Mouse (Mus musculus): ENCODE results near the gene Pycard. TPM values are rescaled to one million over a fixed set of nuclear protein-coding genes. Genes with fewer than 3 reads are reported as not detected.
A peak's percentile ranks its signal among the peaks of the same experiment; 100 is the strongest.
"Not testable (repeated sequence)": the region's sequence is repeated elsewhere in the genome, so short reads cannot be mapped to it uniquely, and the experiment has no call there.

The Pycard gene
- 1 to 10 TPM; 5.6 to 8.0 TPM for total RNA-seq (2021)
- long read RNA-seq, experiment 1, transcript Pycard-201 (3 exons, 3,800 nt): major isoform, 17 of 17 reads
- long read RNA-seq, experiment 1, partial matches to known transcripts: 0 of 17 reads
- long read RNA-seq, experiment 1, other reads (novel, unspliced or antisense): 0 of 17 reads
- long read RNA-seq, experiment 2, transcript Pycard-201 (3 exons, 3,800 nt): major isoform, 14 of 15 reads
- long read RNA-seq, experiment 2, partial matches to known transcripts: 0 of 15 reads
- long read RNA-seq, experiment 2, other reads (novel, unspliced or antisense): 1 of 15 reads

- DNase-seq: peak; percentile 60
These were observed at the start of gene Pycard for GRCm38 (mm10) chr7:127993341-127993977. Pycard (minus strand) TSS chr7:127993867.

DNA sequence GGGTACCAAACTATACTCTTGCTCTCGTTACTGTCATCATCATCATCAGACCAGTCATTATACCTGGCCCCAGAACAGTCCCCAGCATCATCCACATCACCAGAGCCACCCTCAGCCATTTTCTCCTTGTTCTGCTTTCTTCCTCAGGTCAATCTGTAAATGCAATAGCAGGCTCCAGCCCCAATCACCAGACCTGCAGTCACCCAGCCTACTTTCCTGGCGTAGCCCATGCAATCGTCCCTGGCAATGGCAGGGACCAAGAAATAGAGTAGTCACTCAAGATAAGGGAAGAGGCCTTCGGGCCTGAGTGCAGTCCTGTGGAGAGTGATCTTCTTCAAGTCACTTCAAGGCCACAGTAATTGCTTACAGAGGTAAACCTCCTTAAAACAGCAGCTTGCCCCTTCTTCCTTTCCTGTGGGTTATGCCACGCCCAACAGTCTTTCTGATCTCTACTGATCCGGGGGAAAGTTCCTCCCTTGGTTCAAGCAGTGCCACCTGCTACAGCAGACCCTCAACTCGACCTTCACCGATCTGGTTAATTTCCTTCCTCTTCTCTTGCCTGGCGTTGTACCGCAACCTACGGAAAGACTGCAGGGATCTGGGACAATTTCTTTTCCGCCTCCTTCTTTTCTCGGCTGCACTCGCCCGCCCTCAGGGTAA, 48.6 kb upstream of the Pycard start:
- DNase-seq: not testable (repeated sequence)

DNA sequence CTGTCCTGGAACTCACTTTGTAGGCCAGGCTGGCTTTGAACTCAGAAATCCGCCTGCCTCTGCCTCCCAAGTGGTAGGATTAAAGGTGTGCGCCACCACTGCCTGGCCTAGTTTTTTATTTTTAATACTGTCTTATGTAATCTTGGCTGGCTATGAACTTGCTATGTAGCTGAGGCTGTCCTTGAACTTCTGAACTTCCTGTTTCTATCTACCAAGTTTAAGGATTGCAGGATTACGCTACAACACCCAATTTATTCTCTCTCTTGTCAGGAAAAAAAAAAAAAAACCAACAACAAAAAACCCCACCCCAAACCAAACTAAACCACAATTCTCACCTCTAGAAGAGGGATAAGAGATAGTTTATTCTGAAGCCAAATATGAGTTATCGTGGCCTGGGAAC, 39.9 kb upstream of the Pycard start:
- DNase-seq: no peak

GRCm38 (mm10) chr7:128032989-128033293, 39.3 kb upstream of the Pycard start:
- DNase-seq: no peak

- no peak for DNase-seq
These were observed 38.8 kb upstream of the Pycard start for GRCm38 (mm10) chr7:128032290-128032988.

- DNase-seq: peak; percentile 40
These were observed 37.8 kb upstream of the Pycard start for GRCm38 (mm10) chr7:128031403-128031976.

DNA sequence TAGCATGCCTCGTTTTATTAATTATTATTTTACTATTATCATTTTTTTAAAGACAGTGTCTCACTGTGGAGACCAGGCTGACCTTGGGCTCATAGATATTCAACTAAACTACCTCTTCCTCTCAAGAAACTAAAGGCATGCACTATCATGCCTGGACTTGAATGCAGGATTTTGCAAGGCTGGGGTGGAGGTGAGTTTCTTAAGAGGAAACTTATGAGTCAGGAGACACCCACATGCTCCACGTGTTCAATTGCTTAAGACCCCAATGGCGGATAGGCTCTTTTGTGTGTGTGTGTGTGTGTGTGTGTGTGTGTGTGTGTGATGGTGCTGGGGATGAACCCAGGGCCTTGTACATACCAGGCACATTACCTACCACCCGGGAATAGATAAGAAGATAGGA, 31.7 kb upstream of the Pycard start:
- no peak for DNase-seq

- DNase-seq: no peak
These were observed 31.3 kb upstream of the Pycard start for GRCm38 (mm10) chr7:128024932-128025331.

DNA sequence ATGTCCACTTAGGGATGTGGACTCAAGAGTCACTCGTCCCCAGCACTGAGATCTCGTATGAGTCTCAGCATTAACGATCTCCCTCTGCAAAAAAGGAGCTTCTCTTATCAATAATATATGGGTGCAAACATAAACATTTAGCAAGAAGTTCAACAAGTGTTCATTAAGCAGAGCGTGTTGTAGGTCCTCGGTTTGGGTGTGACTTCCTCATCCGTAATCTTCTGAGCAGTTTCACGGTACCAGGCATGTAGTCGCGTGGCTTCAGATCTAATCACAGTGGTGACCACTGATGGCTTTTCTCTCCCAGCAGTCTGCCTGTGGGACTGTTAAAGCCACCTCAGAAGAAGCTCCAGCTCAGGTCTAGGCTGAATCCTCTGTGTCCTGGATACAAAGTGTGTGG, 30.7 kb upstream of the Pycard start:
- no peak for DNase-seq

DNA sequence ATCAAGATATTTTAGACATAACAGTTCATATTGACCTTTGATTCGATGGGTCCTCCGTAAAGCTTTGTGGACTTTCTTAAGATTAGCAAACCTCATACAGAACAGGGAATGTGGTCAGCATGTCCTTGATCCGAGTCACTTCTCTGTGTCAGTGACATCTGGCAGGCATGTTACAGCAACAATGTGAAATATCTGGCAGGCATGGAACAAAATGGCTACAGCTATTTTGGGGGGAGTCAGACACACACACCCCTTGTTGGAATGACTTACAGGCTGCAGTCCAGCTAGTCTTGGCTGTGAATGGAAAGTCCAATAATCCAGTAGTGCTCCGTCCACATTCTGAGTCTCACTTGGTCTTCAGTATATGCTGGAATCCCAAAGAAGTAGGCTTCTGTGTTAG, 29.9 kb upstream of the Pycard start:
- no peak for DNase-seq

- DNase-seq: no peak
These were observed 29.3 kb upstream of the Pycard start for GRCm38 (mm10) chr7:128022974-128023373.

DNA sequence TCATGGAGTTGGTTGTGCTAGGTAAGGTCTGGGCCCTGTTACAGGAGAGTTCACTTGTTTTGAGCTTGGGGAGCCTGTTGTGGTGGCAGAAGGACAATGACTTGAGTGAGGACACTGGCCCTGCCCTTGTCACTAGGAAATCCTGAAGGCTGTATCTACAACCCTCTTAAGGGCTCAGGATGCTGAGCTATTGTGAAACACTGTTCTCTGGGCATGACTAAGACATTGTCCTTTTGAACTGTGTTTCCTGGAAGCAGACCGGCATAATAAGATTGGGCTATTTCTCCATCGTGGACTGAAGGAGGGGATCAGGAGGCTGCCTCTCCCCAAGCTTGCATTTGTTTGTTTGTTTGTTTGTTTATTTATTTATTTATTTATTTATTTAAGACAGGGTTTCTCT, 25.5 kb upstream of the Pycard start:
- no peak for DNase-seq

GRCm38 (mm10) chr7:128018275-128018674, 24.6 kb upstream of the Pycard start:
- DNase-seq: no peak

GRCm38 (mm10) chr7:128016650-128017049, 23.0 kb upstream of the Pycard start:
- no peak for DNase-seq

DNA sequence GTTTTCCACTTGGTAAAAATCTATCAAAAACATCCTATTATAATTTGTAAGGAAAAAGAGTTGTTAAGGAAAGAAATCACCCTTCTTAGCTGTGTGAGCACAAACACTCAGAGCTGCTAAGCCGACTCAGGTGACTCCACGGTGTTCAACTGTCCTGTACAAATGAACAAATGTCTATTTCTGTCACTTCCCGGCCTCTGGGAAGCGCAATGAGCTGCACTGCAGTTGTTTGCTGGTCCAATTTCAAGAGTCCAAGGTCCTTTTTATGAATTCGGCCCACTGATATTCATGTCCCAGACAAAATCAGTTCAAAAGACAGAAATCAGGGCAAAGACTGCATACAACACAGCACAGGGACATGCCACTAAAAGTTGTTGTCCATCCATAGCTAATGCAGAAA, 22.5 kb upstream of the Pycard start:
- DNase-seq: not testable (repeated sequence)

DNA sequence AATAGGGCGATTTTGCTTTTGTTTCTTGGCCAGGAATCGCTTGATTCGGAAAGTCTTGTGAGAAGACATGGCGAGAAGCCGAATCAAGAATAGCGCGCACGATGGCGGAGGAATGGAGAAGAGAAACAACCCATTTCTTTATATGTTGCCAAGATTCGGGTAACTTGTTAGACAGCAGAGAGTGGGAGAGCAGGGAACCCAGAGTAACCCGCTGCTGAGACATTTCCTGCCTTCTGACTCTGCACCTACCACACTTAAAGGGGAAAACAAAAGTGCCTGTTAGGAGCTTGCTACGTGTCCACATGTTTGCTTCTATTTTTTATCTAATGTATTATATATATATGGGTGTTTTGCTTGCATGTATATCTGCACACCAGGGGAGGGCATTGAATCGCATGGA, 19.4 kb upstream of the Pycard start:
- DNase-seq: no peak

DNA sequence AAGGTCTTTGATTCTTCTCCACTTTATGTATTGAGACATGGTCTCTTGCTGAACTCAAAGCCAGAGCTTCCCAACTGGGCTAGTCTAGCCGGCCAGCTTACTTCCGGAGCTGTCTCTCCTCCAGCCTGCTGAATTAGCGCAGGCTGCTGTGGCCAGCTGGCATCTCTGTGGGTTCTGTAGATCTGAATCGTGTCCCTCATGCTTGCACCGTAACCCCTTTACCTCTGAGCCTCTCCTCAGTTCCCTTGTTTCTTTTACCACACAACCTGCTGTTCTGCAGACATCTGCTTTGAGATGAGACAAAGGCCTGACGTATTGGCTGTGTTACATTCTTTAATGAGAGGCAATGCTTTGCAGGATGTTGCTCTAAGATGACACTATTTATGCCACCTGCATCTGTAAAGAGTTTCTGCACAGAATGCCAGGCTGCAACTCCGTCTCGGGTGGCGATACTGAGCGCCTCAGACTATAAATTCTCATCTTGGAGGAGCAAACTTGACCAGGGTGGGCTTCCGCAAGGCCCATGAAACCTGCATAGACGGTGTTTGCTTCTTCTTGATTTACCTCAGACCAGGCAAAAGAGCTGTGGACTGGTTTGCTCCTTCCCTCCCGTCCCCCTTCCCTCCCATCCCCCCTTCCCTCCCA, 18.6 kb upstream of the Pycard start:
- DNase-seq: no peak

- DNase-seq: no peak
These were observed 16.2 kb upstream of the Pycard start for GRCm38 (mm10) chr7:128009715-128010340.

DNA sequence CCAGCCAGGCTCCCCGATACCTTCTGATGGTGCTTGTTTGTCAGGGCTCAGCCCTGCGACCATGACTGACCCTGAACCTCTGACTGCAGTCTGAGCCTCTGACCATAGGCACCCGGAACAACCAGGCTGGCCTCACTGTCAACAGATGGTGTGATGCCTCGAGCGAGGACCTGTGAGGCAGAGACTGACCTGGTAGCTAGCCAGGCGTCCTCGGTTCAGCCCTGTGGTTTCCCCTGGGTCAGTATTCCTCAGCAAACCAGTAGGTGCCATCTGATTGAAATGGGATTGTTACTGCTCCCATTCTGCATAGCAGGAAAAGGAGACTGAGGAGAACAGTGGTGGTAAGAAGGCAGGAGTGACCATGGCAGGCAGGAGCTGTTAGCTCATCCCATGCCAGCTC, 12.5 kb upstream of the Pycard start:
- DNase-seq: no peak

DNA sequence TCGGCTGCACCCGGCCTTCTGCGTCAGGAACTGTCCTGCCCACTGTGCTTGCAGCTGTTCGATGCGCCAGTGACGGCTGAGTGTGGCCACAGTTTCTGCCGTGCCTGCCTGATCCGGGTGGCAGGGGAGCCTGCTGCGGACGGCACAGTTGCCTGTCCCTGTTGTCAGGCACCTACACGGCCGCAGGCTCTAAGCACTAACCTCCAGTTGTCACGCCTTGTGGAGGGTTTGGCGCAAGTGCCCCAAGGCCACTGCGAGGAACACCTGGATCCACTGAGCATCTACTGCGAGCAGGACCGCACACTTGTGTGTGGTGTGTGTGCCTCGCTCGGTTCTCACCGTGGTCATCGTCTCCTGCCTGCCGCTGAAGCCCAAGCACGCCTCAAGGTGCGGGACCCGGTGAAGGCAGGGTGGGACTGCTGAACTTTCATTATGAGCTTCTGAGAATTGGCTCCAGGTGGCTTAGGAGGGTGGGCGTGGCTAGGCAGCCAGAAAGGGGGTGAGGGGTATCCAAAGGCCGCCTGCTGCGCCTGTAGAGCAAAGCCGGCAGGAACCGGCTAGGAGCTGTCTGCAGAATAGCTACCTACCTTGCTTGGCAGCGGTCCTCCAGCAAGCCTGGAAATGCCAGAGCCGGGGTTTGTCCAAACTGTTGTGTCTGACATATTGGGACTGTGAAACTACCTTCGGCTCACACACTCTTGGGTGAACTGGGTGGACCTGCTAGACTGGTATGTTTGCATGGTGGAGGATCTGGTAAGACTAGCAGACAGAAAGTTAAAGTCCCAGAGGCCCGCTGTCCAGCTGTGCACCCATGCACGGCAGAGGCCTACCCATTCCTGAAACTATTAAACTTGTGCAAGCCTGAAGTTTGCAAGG, 11.1 kb upstream of the Pycard start:
- no peak for DNase-seq

- DNase-seq: no peak
These were observed 10.5 kb upstream of the Pycard start for GRCm38 (mm10) chr7:128004150-128004486.
